Mouse (Mus musculus) myocyte (in vitro differentiated cells): ENCODE results near the gene Gm17482.

Experiments used
- CEBPB ChIP-seq: IDR thresholded peaks from 2 replicates; pipeline ENCODE4 v1.6.1; 2011; ENCODE audit warnings: mild to moderate bottlenecking, moderate library complexity; ENCODE audit not compliant: poor library complexity, insufficient read depth, severe bottlenecking
- E2F4 ChIP-seq: IDR thresholded peaks from one replicate; pipeline ENCODE4 v1.6.1; 2011; ENCODE audit warnings: mild to moderate bottlenecking, control low read depth, moderate library complexity; ENCODE audit not compliant: insufficient read depth
- MAX ChIP-seq: IDR thresholded peaks from one replicate; pipeline ENCODE4 v1.6.1; 2011; ENCODE audit warnings: low read depth, mild to moderate bottlenecking, control low read depth
- MYOD1 ChIP-seq, 3 experiments: IDR thresholded peaks; one replicate each; pipeline ENCODE4 v1.6.1; 2011; ENCODE audit warnings: control low read depth in 2 of 3, low read depth in 2 of 3, mild to moderate bottlenecking in 2 of 3, moderate library complexity in 1 of 3; ENCODE audit not compliant: insufficient read length in 2 of 3, control insufficient read depth in 1 of 3
- MYOG ChIP-seq, 3 experiments: IDR thresholded peaks; one replicate each; pipeline ENCODE4 v1.6.1; 2011; ENCODE audit warnings: control low read depth in 2 of 3, low read depth in 2 of 3, mild to moderate bottlenecking in 2 of 3; ENCODE audit not compliant: insufficient read length in 2 of 3, control insufficient read depth in 1 of 3, insufficient read depth in 1 of 3
- POLR2A ChIP-seq: IDR thresholded peaks from one replicate; pipeline ENCODE4 v1.6.1; 2011; ENCODE audit warnings: low read depth, mild to moderate bottlenecking, control low read depth, moderate library complexity; ENCODE audit not compliant: insufficient read length
- POLR2AphosphoS2 ChIP-seq: IDR thresholded peaks from one replicate; pipeline ENCODE4 v1.6.1; 2011; ENCODE audit warnings: low read depth, control low read depth; ENCODE audit not compliant: insufficient read length
- REST ChIP-seq: IDR thresholded peaks from one replicate; pipeline ENCODE4 v1.6.1; 2011; ENCODE audit warnings: mild to moderate bottlenecking, control low read depth, moderate library complexity; ENCODE audit not compliant: insufficient read depth, insufficient read length
- SRF ChIP-seq: IDR thresholded peaks from one replicate; pipeline ENCODE4 v1.6.1; 2011; ENCODE audit warnings: low read depth; ENCODE audit not compliant: control insufficient read depth, insufficient read length
- USF1 ChIP-seq: IDR thresholded peaks from one replicate; pipeline ENCODE4 v1.6.1; 2011; ENCODE audit warnings: low read depth, mild to moderate bottlenecking, control low read depth, moderate library complexity

GRCm38 (mm10) chr6:115260507-115260906 is 33.4 kb downstream of the Gm17482 start:
- TF ChIP-seq POLR2A (no peak), MAX (no peak), CEBPB (no peak), USF1 (no peak), REST (no peak), E2F4 (no peak), MYOG (IDR thresholded peaks at IDR 0.05; ENCODE audit: control insufficient read depth in 1 of 3, insufficient read depth in 1 of 3, insufficient read length in 2 of 3, low read depth in 2 of 3) (no peak), SRF (no peak), MYOD1 (IDR thresholded peaks at IDR 0.05; ENCODE audit: control insufficient read depth in 1 of 3, insufficient read length in 2 of 3, low read depth in 2 of 3) (no peak), POLR2AphosphoS2 (no peak)
